Mouse (Mus musculus): ENCODE data around the gene Scn3b.

DNA sequence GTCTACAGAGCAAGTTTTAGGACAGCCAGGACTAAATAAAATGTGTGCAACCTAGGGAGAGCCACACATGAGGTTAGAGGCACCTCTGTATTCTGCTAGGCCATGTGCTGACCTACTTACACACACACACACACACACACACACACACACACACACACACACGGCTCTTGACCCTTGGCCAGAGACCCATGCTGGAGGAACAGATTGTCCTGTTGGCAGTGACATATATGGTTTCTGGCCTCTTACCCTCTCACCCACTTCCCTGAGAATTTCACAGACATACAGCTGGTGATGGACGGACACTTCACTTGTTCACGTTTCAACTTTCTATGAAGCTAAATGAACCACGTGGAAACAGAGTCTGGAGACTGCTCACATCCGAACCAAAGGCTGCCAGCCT, 49.8 kb downstream of the Scn3b start:
- no peak for TF ChIP-seq CTCF (conservative IDR thresholded peaks at IDR 0.05; ENCODE audit: insufficient read depth, insufficient read length, low read depth, low read length)
- TF ChIP-seq POLR2A (IDR thresholded peaks at IDR 0.05; ENCODE audit: low read depth, low read length), result no peak

Measured in kidney, adult 2 months (tissue).